Mouse (Mus musculus): Measurements from ENCODE around the gene Fam57b. TPM values are rescaled to one million over a fixed set of nuclear protein-coding genes. Genes with fewer than 3 reads are reported as not detected.
"Not testable (repeated sequence)": the region's sequence is repeated elsewhere in the genome, so short reads cannot be mapped to it uniquely, and the experiment has no call there.

The Fam57b gene
- total and polyA plus RNA-seq, 2 experiments from 2014 or later: 44.3 to 44.8 TPM

- DNase-seq (ENCODE audit: low spot score): peak; percentile 96
- Histone ChIP-seq H3K4me2 (ENCODE audit: low read depth, low read length) (peak within 1 kb of the TSS; percentile 99), H3K36me3 (ENCODE audit: insufficient read depth, low read length) (peaks cover 3% of the 10 kb centered on the region; the same call in 1 of the 2 replicates), H3K27ac (peak within 1 kb of the TSS; percentile 92), H3K27me3 (ENCODE audit: insufficient read depth, low read length) (no peaks in the 10 kb centered on the region), H3K4me1 (ENCODE audit: insufficient read depth, low read length) (peaks cover 37% of the 10 kb centered on the region), H3K9me3 (ENCODE audit: low read length) (no peaks in the 10 kb centered on the region), H3K4me3 (ENCODE audit: low read length) (peak within 1 kb of the TSS; percentile 82), H3K9ac (replicated peaks; ENCODE audit: low read length) (peak within 1 kb of the TSS; percentile 97)
- ATAC-seq: peak; percentile 91
- TF ChIP-seq CTCF (IDR thresholded peaks at IDR 0.05; ENCODE audit: low read depth): no peak; the same call in 1 of the 2 replicates
- 0% methylated on average over 35 of the region's 37 CpGs for whole genome bisulfite sequencing
Observed at GRCm38 (mm10) chr7:126776598-126777057, 20.8 kb upstream of the Fam57b start, which contains the start of gene Ypel3. Gene Ypel3, plus strand, starts transcription at chr7:126776955.

DNA sequence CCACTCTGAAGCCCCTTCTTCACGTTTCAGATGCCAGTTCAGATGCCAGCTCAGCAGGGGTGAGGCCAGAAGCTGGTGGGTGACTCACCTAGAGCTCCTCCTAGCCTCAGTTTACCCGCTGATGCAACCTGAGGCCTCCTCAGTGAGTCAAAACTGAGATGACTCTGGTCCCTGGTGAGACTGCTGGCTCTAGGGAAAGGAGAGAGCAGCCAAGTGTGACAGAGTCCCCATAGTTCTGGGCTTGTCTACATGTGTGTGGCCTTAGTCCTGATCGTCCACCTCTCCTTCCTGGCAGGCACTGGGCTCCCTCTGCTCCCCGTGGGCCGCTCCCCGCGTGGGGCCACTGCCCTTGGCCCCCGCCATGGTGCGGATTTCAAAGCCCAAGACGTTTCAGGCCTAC lies 20.0 kb upstream of the Fam57b start:
- H3K4me1 ChIP-seq (ENCODE audit: insufficient read depth, low read length): peaks cover 37% of the 10 kb centered on the region
- no peaks in the 10 kb centered on the region; the same call in 1 of the 2 replicates for H3K36me3 ChIP-seq (ENCODE audit: insufficient read depth, low read length)
- H3K4me2 ChIP-seq (ENCODE audit: low read depth, low read length): peak overlapping the region; percentile 99
- H3K27ac ChIP-seq: peak overlapping the region; percentile 92
- ATAC-seq (no peak), DNase-seq (ENCODE audit: low spot score) (peak; percentile 8)
- 43% methylated on average over 10 of the region's 10 CpGs for WGBS
- H3K9me3 ChIP-seq (ENCODE audit: low read length): no peaks in the 10 kb centered on the region
- peak overlapping the region; percentile 97 for H3K9ac ChIP-seq (replicated peaks; ENCODE audit: low read length)
- peak overlapping the region; percentile 82 for H3K4me3 ChIP-seq (ENCODE audit: low read length)
- TF ChIP-seq CTCF (IDR thresholded peaks at IDR 0.05; ENCODE audit: low read depth): no peak
- no peaks in the 10 kb centered on the region for H3K27me3 ChIP-seq (ENCODE audit: insufficient read depth, low read length)

- no peak for TF ChIP-seq CTCF (IDR thresholded peaks at IDR 0.05; ENCODE audit: low read depth)
- DNase-seq (ENCODE audit: low spot score) (no peak), ATAC-seq (no peak)
- 63% methylated on average over 3 of the region's 3 CpGs for WGBS
- Histone ChIP-seq H3K4me2 (ENCODE audit: low read depth, low read length) (peak overlapping the region; percentile 99), H3K9me3 (ENCODE audit: low read length) (no peaks in the 10 kb centered on the region), H3K27me3 (ENCODE audit: insufficient read depth, low read length) (no peaks in the 10 kb centered on the region), H3K4me1 (ENCODE audit: insufficient read depth, low read length) (peaks cover 37% of the 10 kb centered on the region), H3K9ac (replicated peaks; ENCODE audit: low read length) (peak overlapping the region; percentile 97), H3K27ac (0 out of 2 replicates have a peak overlapping the region, but pooled peaks have one; percentile 92), H3K4me3 (ENCODE audit: low read length) (peak overlapping the region; percentile 82; the same call in 1 of the 2 replicates), H3K36me3 (ENCODE audit: insufficient read depth, low read length) (no peaks in the 10 kb centered on the region)
Observed at GRCm38 (mm10) chr7:126778147-126778546, 19.3 kb upstream of the Fam57b start.

- 88% methylated on average over 7 of the region's 7 CpGs for WGBS
- Histone ChIP-seq H3K4me1 (ENCODE audit: insufficient read depth, low read length) (peaks cover 37% of the 10 kb centered on the region), H3K27ac (peak overlapping the region; percentile 72; the same call in 1 of the 2 replicates)
- H3K4me3 ChIP-seq (ENCODE audit: low read length); ATAC-seq; H3K9me3 ChIP-seq (ENCODE audit: low read length); H3K36me3 ChIP-seq (ENCODE audit: insufficient read depth, low read length); H3K27me3 ChIP-seq (ENCODE audit: insufficient read depth, low read length); H3K4me2 ChIP-seq (ENCODE audit: low read depth, low read length); DNase-seq (ENCODE audit: low spot score); H3K9ac ChIP-seq (replicated peaks; ENCODE audit: low read length): not testable (repeated sequence)
Observed at GRCm38 (mm10) chr7:126779101-126779500, 18.4 kb upstream of the Fam57b start.

GRCm38 (mm10) chr7:126779983-126780970 lies 17.2 kb upstream of the Fam57b start:
- peak; percentile 96 for TF ChIP-seq CTCF (IDR thresholded peaks at IDR 0.05; ENCODE audit: low read depth)
- Histone ChIP-seq H3K27ac (peak overlapping the region; percentile 72), H3K36me3 (ENCODE audit: insufficient read depth, low read length) (peaks cover 11% of the 10 kb centered on the region), H3K4me2 (ENCODE audit: low read depth, low read length) (peak overlapping the region; percentile 96), H3K4me3 (ENCODE audit: low read length) (peak overlapping the region; percentile 41), H3K9ac (replicated peaks; ENCODE audit: low read length) (peak overlapping the region; percentile 54), H3K27me3 (ENCODE audit: insufficient read depth, low read length) (no peaks in the 10 kb centered on the region), H3K9me3 (ENCODE audit: low read length) (no peaks in the 10 kb centered on the region), H3K4me1 (ENCODE audit: insufficient read depth, low read length) (peaks cover 37% of the 10 kb centered on the region)
- ATAC-seq: peak; percentile 66
- WGBS: under 1% methylated on average over 21 of the region's 21 CpGs
- peak; percentile 97 for DNase-seq (ENCODE audit: low spot score)

GRCm38 (mm10) chr7:126780971-126781635 lies 16.4 kb upstream of the Fam57b start, which contains the start of gene Tbx6:
Gene Tbx6, plus strand, starts transcription at chr7:126781483.
- WGBS: 3% methylated on average over 22 of the region's 22 CpGs
- Histone ChIP-seq H3K27me3 (ENCODE audit: insufficient read depth, low read length) (no peaks in the 10 kb centered on the region), H3K9ac (replicated peaks; ENCODE audit: low read length) (peak within 1 kb of the TSS; percentile 54), H3K36me3 (ENCODE audit: insufficient read depth, low read length) (peaks cover 15% of the 10 kb centered on the region), H3K9me3 (ENCODE audit: low read length) (no peaks in the 10 kb centered on the region), H3K4me1 (ENCODE audit: insufficient read depth, low read length) (peaks cover 32% of the 10 kb centered on the region), H3K4me3 (ENCODE audit: low read length) (peak within 1 kb of the TSS; percentile 41), H3K27ac (peak within 1 kb of the TSS; percentile 72), H3K4me2 (ENCODE audit: low read depth, low read length) (peak within 1 kb of the TSS; percentile 96)
- TF ChIP-seq CTCF (IDR thresholded peaks at IDR 0.05; ENCODE audit: low read depth): no peak
- ATAC-seq: peak; percentile 6; the same call in 1 of the 2 replicates
- peak; percentile 33 for DNase-seq (ENCODE audit: low spot score)

Data from hindbrain, postnatal 0 days (tissue).